Mouse (Mus musculus) CH12.LX (cell line): ENCODE results near the gene Foxs1. TPM values are rescaled to one million over a fixed set of nuclear protein-coding genes. Genes with fewer than 3 reads are reported as not detected.

Source experiments
- DNase-seq: peaks from one replicate; pipeline ENCODE4 v3.0.0-alpha.2; 2013; ENCODE audit errors: extremely low read depth
- H3K27ac ChIP-seq: 2 replicates; pipeline ENCODE4 v1.5.1; 2012; ENCODE audit warnings: low read depth, mild to moderate bottlenecking, control low read depth, moderate library complexity; ENCODE audit not compliant: insufficient read depth
- H3K27me3 ChIP-seq: replicated peaks from 2 replicates; pipeline ENCODE3; 2012; ENCODE audit warnings: inconsistent platforms
- H3K36me3 ChIP-seq, 2 experiments: replicated peaks in 1 of 2; 2 replicates each; pipeline versions ENCODE3 to v1.6.1; 2012; ENCODE audit warnings: inconsistent platforms in 1 of 2, low read length in 1 of 2, mild to moderate bottlenecking in 1 of 2, mixed read lengths in 1 of 2, moderate library complexity in 1 of 2; ENCODE audit not compliant: control insufficient read depth in 1 of 2, insufficient read depth in 1 of 2
- H3K4me1 ChIP-seq, 2 experiments: 2 replicates each; pipeline ENCODE4 v1.6.1; 2012; ENCODE audit warnings: inconsistent platforms in 1 of 2, moderate library complexity in 1 of 2; ENCODE audit not compliant: insufficient read depth in 2 of 2, control insufficient read depth in 1 of 2
- H3K4me2 ChIP-seq: 2 replicates; pipeline ENCODE4 v1.6.1; 2012; ENCODE audit warnings: low read depth, mild to moderate bottlenecking, control low read depth; ENCODE audit not compliant: poor library complexity, insufficient read depth, severe bottlenecking
- H3K4me3 ChIP-seq, 3 experiments: fragments of 150-350 bp in 1 of 3; sonication (generic) in 1 of 3; replicated peaks in 1 of 3; 2 replicates each; pipeline versions ENCODE3 to v1.5.1; 2011 to 2012; ENCODE audit warnings: low read depth in 2 of 3, low read length in 2 of 3, mild to moderate bottlenecking in 2 of 3, moderate library complexity in 2 of 3, control low read depth in 1 of 3, improper control_type of control experiment in 1 of 3, inconsistent platforms in 1 of 3, mixed read lengths in 1 of 3; ENCODE audit not compliant: poor library complexity in 1 of 3
- H3K79me2 ChIP-seq: replicated peaks from 2 replicates; pipeline ENCODE4 v1.6.1; 2012; ENCODE audit warnings: mild to moderate bottlenecking, moderate library complexity; ENCODE audit not compliant: control insufficient read depth, poor library complexity, insufficient read depth, severe bottlenecking; ENCODE audit errors: extremely low read depth
- H3K9ac ChIP-seq: 2 replicates; pipeline ENCODE4 v1.6.1; 2012; ENCODE audit warnings: low read depth, mild to moderate bottlenecking, control low read depth, moderate library complexity; ENCODE audit not compliant: insufficient read depth
- H3K9me3 ChIP-seq: replicated peaks from 2 replicates; pipeline ENCODE3; 2012; ENCODE audit warnings: low read length, inconsistent platforms, mixed read lengths
- CHD2 ChIP-seq: IDR thresholded peaks from 2 replicates; pipeline ENCODE4 v1.6.1; 2011; ENCODE audit warnings: low read length, improper control_type of control experiment
- E2F4 ChIP-seq: IDR thresholded peaks from 2 replicates; pipeline ENCODE4 v1.6.1; 2011; ENCODE audit warnings: low read depth, low read length, improper control_type of control experiment; ENCODE audit not compliant: insufficient replicate concordance
- ELF1 ChIP-seq: IDR thresholded peaks from 2 replicates; pipeline ENCODE4 v1.6.1; 2014; ENCODE audit warnings: low read depth, mild to moderate bottlenecking, inconsistent platforms, low read length, improper control_type of control experiment
- GABPA ChIP-seq: IDR thresholded peaks from 2 replicates; pipeline ENCODE4 v1.6.1; 2012; ENCODE audit warnings: low read depth, low read length, improper control_type of control experiment, inconsistent platforms; ENCODE audit not compliant: insufficient replicate concordance
- IRF4 ChIP-seq: IDR thresholded peaks from 2 replicates; pipeline ENCODE4 v1.6.1; 2014; ENCODE audit warnings: low read depth, mild to moderate bottlenecking, inconsistent platforms, low read length, improper control_type of control experiment
- KAT2A ChIP-seq: IDR thresholded peaks from 2 replicates; pipeline ENCODE4 v1.6.1; 2012; ENCODE audit warnings: low read length, improper control_type of control experiment, inconsistent platforms; ENCODE audit not compliant: insufficient replicate concordance
- MAZ ChIP-seq: IDR thresholded peaks from 2 replicates; pipeline ENCODE4 v1.6.1; 2012; ENCODE audit warnings: low read depth, mild to moderate bottlenecking, inconsistent platforms, low read length, improper control_type of control experiment, moderate library complexity
- MEF2A ChIP-seq: IDR thresholded peaks from 2 replicates; pipeline ENCODE4 v1.6.1; 2014; ENCODE audit warnings: low read depth, mild to moderate bottlenecking, inconsistent platforms, low read length, improper control_type of control experiment, borderline replicate concordance
- MYC ChIP-seq: IDR thresholded peaks from 2 replicates; pipeline ENCODE4 v1.6.1; 2011; ENCODE audit warnings: low read depth, mild to moderate bottlenecking, improper control_type of control experiment, low read length
- POLR2A ChIP-seq: IDR thresholded peaks from 2 replicates; pipeline ENCODE4 v1.6.1; 2011; ENCODE audit warnings: low read depth, mild to moderate bottlenecking, improper control_type of control experiment, low read length
- POLR2AphosphoS2 ChIP-seq: IDR thresholded peaks from 2 replicates; pipeline ENCODE4 v1.6.1; 2011; ENCODE audit warnings: low read depth, low read length, improper control_type of control experiment
- RCOR1 ChIP-seq: conservative IDR thresholded peaks from 2 replicates; pipeline ENCODE4 v1.6.1; 2012; ENCODE audit warnings: low read depth, mild to moderate bottlenecking, inconsistent platforms, low read length, improper control_type of control experiment
- ZKSCAN1 ChIP-seq: IDR thresholded peaks from 2 replicates; pipeline ENCODE4 v1.6.1; 2012; ENCODE audit warnings: low read depth, inconsistent platforms, low read length, improper control_type of control experiment, borderline replicate concordance
- ZNF384 ChIP-seq: IDR thresholded peaks from 2 replicates; pipeline ENCODE4 v1.6.1; 2012; ENCODE audit warnings: low read depth, low read length, improper control_type of control experiment, inconsistent platforms
- dilution Hi-C: fragments of 300-500 bp; cut with MboI; formaldehyde crosslinking; loops from 2 replicates; pipeline ENCODE4 v1.14.3; 2020; ENCODE audit warnings: low sequenced_read_pairs; ENCODE audit not compliant: extremely low pct_unique_long_range_greater_than_20kb, extremely low pct_ligation_motif_present
- in situ Hi-C: fragments of 300-500 bp; cut with MboI; formaldehyde crosslinking; loops from 3 replicates; pipeline ENCODE4 v1.14.3; 2019; ENCODE audit warnings: low sequenced_read_pairs, low pct_ligation_motif_present, low pct_unique_long_range_greater_than_20kb, mixed read lengths
- polyA plus RNA-seq: library from polyadenylated mRNA; unstranded; fragments of >175 nt; gene quantifications from 2 replicates; pipeline ENCODE4 v1.2.1, GENCODE M21; 2012; ENCODE audit warnings: low read depth; ENCODE audit not compliant: insufficient read length
- total RNA-seq, 2 experiments: library from RNA; depleted of rRNA; stranded (reverse); fragments of 300-350 nt in 1 of 2; fragments of >200 nt in 1 of 2; gene quantifications; 2 replicates each; pipeline ENCODE4 v1.2.3; 2012 to 2014

The Foxs1 gene
- total and polyA plus RNA-seq, 3 experiments, result 6.1 to 9.5 (median 9.1) TPM

DNA sequence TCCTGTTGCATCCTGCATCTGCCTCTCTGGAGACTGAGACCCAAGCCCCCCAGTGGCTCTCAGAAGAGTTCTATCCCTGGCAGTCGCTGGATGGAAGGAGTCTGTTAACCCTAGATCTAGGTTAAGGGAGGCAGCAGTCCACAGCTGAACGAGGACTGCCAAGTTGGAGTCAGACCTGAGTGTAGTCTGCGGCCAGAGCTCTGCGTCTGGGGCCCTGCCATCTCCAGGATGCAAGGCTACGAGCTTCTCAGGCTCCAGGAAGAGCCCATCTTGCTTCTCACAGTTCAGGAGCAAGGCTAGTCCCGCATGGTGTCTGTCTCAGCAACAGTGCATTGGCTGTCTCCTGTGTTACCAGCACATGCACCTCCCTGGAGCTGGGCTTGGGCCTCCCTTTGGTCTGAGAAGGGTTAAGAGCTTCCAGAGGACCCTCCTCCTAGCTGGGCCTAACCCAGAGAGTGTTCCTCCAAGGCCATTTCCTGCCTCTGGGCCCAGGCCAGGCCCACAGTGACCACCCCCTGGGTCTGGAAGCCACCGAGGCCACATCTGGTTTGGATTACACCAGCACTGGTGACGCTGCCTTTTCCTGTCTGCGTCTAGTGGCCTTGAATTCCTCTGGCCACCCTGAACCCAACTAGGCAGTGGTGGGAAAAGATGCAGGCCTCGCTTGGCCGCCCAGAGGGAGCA lies 7.7 kb downstream of the Foxs1 start:
- H3K4me1 ChIP-seq, result peaks cover 14 to 72% of the 10 kb centered on the region in 2 experiments
- no peak overlapping the region for H3K4me2 ChIP-seq
- in situ Hi-C loops (no loop called here), dilution Hi-C loops (no loop called here)
- H3K9me3 ChIP-seq, result no peaks in the 10 kb centered on the region
- no peaks in the 10 kb centered on the region for H3K36me3 ChIP-seq
- no peak overlapping the region for H3K27ac ChIP-seq
- H3K79me2 ChIP-seq, result no peaks in the 10 kb centered on the region
- no peak overlapping the region for H3K4me3 ChIP-seq
- no peak overlapping the region for H3K9ac ChIP-seq
- TF ChIP-seq E2F4 (no peak), IRF4 (no peak), CHD2 (no peak), POLR2AphosphoS2 (no peak), KAT2A (no peak)
- H3K27me3 ChIP-seq, result no peaks in the 10 kb centered on the region
- no peak for DNase-seq

DNA sequence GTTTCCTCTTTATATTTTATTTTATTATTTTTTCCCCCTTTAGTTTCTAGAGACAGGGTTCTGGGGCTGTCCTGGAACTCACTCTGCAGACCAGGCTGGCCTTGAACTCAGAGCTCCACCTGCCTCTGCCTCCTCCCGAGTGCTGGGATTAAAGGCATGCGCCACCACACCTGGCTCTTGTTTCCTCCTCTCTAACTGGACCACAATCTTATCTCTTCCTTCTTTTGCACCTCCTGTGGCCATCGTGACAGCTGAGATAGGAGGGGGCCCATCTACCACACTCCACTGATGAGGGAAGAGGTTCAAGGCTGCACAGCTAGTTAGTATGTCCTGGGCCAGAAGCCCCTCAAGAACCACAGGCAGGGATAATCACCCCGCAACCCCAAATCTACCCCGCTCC lies 8.5 kb downstream of the Foxs1 start:
- Histone ChIP-seq H3K79me2 (no peaks in the 10 kb centered on the region), H3K27ac (no peak overlapping the region), H3K9ac (no peak overlapping the region), H3K27me3 (no peaks in the 10 kb centered on the region), H3K36me3 (no peaks in the 10 kb centered on the region), H3K4me2 (no peak overlapping the region), H3K4me1 (peaks cover 14 to 71% of the 10 kb centered on the region in 2 experiments), H3K9me3 (no peaks in the 10 kb centered on the region), H3K4me3 (no peak overlapping the region)
- no peak for DNase-seq
- in situ Hi-C loops (loop anchor here (25.0 kb wide), 1 partner anchor 663 kb away; no protein-coding TSS in a partner anchor), dilution Hi-C loops (no loop called here)
- no peak for TF ChIP-seq ZKSCAN1
- no peak for TF ChIP-seq POLR2AphosphoS2
- TF ChIP-seq KAT2A, result no peak
- TF ChIP-seq E2F4, result no peak
- no peak for TF ChIP-seq MEF2A
- TF ChIP-seq RCOR1, result no peak
- TF ChIP-seq GABPA, result no peak
- no peak for TF ChIP-seq MAZ
- no peak for TF ChIP-seq MYC
- no peak for TF ChIP-seq POLR2A
- no peak for TF ChIP-seq ELF1
- TF ChIP-seq ZNF384, result no peak
- TF ChIP-seq CHD2, result no peak
